Mouse (Mus musculus): ENCODE measurements around the gene Pxt1.

- TF ChIP-seq CTCF (IDR thresholded peaks at IDR 0.05; ENCODE audit: low read depth) (no peak), EP300 (IDR thresholded peaks at IDR 0.05; ENCODE audit: low read depth) (no peak)
These were observed 48.3 kb downstream of the Pxt1 start for GRCm38 (mm10) chr17:28895217-28895875.

Data from heart, postnatal 0 days (tissue).